Mouse (Mus musculus) liver, embryonic 14.5 days (tissue): ENCODE data around the gene Inppl1.

ENCODE experiments used
- CTCF ChIP-seq: IDR thresholded peaks from 2 replicates; pipeline ENCODE4 v1.5.1; 2016; ENCODE audit warnings: antibody characterized with exemption, low read depth, control low read depth
- EP300 ChIP-seq: IDR thresholded peaks from 2 replicates; pipeline ENCODE4 v1.6.1; 2016; ENCODE audit warnings: antibody characterized with exemption, low read depth

DNA sequence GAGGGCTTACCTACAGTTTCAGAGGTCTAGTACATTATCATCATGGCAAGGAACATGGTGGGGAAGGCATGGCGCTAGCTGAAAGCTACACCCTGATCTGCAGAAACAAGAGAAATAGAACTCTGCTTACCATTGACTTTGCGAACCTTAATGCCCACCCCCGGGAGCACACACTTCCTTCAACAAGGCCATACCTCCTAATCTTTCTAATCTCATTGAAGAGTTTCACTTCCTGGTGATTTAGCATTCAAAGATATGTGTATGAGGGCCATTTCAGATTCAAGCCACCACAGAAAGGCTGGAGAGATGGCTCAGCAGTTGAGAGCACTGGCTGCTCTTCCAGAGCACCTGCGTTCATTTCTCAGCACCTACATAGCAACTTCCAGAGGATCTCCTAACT is 19.1 kb upstream of the Inppl1 start, which contains the start of gene Folr2:
- TF ChIP-seq CTCF (no peak), EP300 (no peak)
